Mouse (Mus musculus) cerebral cortex, adult 2 months (tissue): ENCODE results near the gene Nf1.

Experiments used
- WGBS: fragments of 180-500 bp; shearing (Covaris S2); methylation state at CpG from one replicate; pipeline ENCODE4 v1.1.7; 2018; 5-methylcytosine and 5-hydroxymethylcytosine counted together

The Nf1 gene

GRCm38 (mm10) chr11:79593495-79593894 is 254.0 kb downstream of the Nf1 start:
- 33% methylated on average over 11 of the region's 11 CpGs for WGBS

GRCm38 (mm10) chr11:79610454-79610853 is 271.0 kb downstream of the Nf1 start:
- 44% methylated on average over 2 of the region's 2 CpGs for WGBS

- WGBS = 15% methylated on average over 13 of the region's 13 CpGs
Measured at GRCm38 (mm10) chr11:79611011-79611666, 271.6 kb downstream of the Nf1 start.

- 5% methylated on average over 1 of the region's 1 CpGs for WGBS
Measured at GRCm38 (mm10) chr11:79612046-79612600, 272.6 kb downstream of the Nf1 start.

GRCm38 (mm10) chr11:79613084-79613483 is 273.6 kb downstream of the Nf1 start:
- WGBS = 69% methylated on average over 3 of the region's 3 CpGs

GRCm38 (mm10) chr11:79613711-79614110 is 274.2 kb downstream of the Nf1 start:
- WGBS = 68% methylated on average over 4 of the region's 4 CpGs

- 62% methylated on average over 3 of the region's 3 CpGs for WGBS
Measured at GRCm38 (mm10) chr11:79614880-79615279, 275.4 kb downstream of the Nf1 start.

GRCm38 (mm10) chr11:79615871-79616270 is 276.4 kb downstream of the Nf1 start:
- 37% methylated on average over 5 of the region's 5 CpGs for WGBS

GRCm38 (mm10) chr11:79617991-79618390 is 278.5 kb downstream of the Nf1 start:
- WGBS = 91% methylated on average over 8 of the region's 8 CpGs

- WGBS = 73% methylated on average over 5 of the region's 5 CpGs
Measured at GRCm38 (mm10) chr11:79623029-79623428, 283.5 kb downstream of the Nf1 start.

GRCm38 (mm10) chr11:79624801-79625302 is 285.4 kb downstream of the Nf1 start:
- 18% methylated on average over 4 of the region's 4 CpGs for WGBS

GRCm38 (mm10) chr11:79628716-79629115 is 289.2 kb downstream of the Nf1 start:
- WGBS = 67% methylated on average over 3 of the region's 3 CpGs

GRCm38 (mm10) chr11:79629752-79630374 is 290.4 kb downstream of the Nf1 start:
- 91% methylated on average over 7 of the region's 7 CpGs for WGBS

GRCm38 (mm10) chr11:79630521-79630920 is 291.0 kb downstream of the Nf1 start:
- 78% methylated on average over 6 of the region's 6 CpGs for WGBS
